Mouse (Mus musculus) lung, adult 2 months (tissue): Measurements from ENCODE around the gene Sfxn5. TPM values are rescaled to one million over a fixed set of nuclear protein-coding genes. Genes with fewer than 3 reads are reported as not detected.

ENCODE experiments used
- DNase-seq: peaks from one replicate; pipeline ENCODE4 v3.0.0; 2022
- H3K4me1 ChIP-seq: fragments of 200-500 bp; 2 replicates; pipeline ENCODE4 v1.6.1; 2011; ENCODE audit warnings: low read length; ENCODE audit not compliant: control insufficient read depth, insufficient read depth
- H3K4me3 ChIP-seq: fragments of 200-500 bp; replicated peaks from 2 replicates; pipeline ENCODE3; 2011; ENCODE audit warnings: low read depth, mild to moderate bottlenecking, control low read depth, low read length; ENCODE audit errors: extremely low read depth
- CTCF ChIP-seq: fragments of 200-500 bp; IDR thresholded peaks from 2 replicates; pipeline ENCODE4 v1.5.1; 2011; ENCODE audit warnings: mild to moderate bottlenecking, low read length, control low read depth; ENCODE audit not compliant: insufficient read depth
- POLR2A ChIP-seq: fragments of 200-500 bp; IDR thresholded peaks from 2 replicates; pipeline ENCODE4 v1.6.1; 2011; ENCODE audit warnings: low read depth, mild to moderate bottlenecking, control low read depth, low read length, borderline replicate concordance; ENCODE audit errors: extremely low read depth
- WGBS: fragments of 180-500 bp; shearing (Covaris S2); methylation state at CpG from one replicate; pipeline ENCODE4 v1.1.7; 2018; 5-methylcytosine and 5-hydroxymethylcytosine counted together
- polyA plus RNA-seq: library from polyadenylated mRNA; depleted of rRNA; stranded (reverse); fragments of >200 nt; gene quantifications from 2 replicates; pipeline ENCODE4 v1.2.3, GENCODE M21; 2012

Sfxn5 gene
- polyA plus RNA-seq, 1 experiment: 8.0 TPM

- Histone ChIP-seq H3K4me3 (no peak overlapping the region), H3K4me1 (no peaks in the 10 kb centered on the region)
- 79% methylated on average over 1 of the region's 1 CpGs for WGBS
- no peak for TF ChIP-seq POLR2A
- TF ChIP-seq CTCF: peak; percentile 69
- DNase-seq: peak; percentile 27
These were observed 6.2 kb upstream of the Sfxn5 start for GRCm38 (mm10) chr6:85339273-85339901.

GRCm38 (mm10) chr6:85336944-85337343 lies 3.7 kb upstream of the Sfxn5 start:
- no peak for DNase-seq
- Histone ChIP-seq H3K4me1 (peaks cover 2% of the 10 kb centered on the region; the same call in 1 of the 2 replicates), H3K4me3 (no peak overlapping the region)
- TF ChIP-seq POLR2A (no peak), CTCF (no peak)
- 92% methylated on average over 9 of the region's 9 CpGs for WGBS

- TF ChIP-seq POLR2A: no peak
- no peak for TF ChIP-seq CTCF
- H3K4me1 ChIP-seq: peaks cover 2% of the 10 kb centered on the region; the same call in 1 of the 2 replicates
- no peak overlapping the region for H3K4me3 ChIP-seq
- no peak for DNase-seq
- WGBS: 64% methylated on average over 3 of the region's 3 CpGs
These were observed 2.1 kb upstream of the Sfxn5 start for GRCm38 (mm10) chr6:85335352-85335751.

GRCm38 (mm10) chr6:85334851-85335250 lies 1.6 kb upstream of the Sfxn5 start:
- Histone ChIP-seq H3K4me1 (peaks cover 2% of the 10 kb centered on the region; the same call in 1 of the 2 replicates), H3K4me3 (no peak overlapping the region)
- TF ChIP-seq POLR2A (no peak), CTCF (no peak)
- 63% methylated on average over 5 of the region's 5 CpGs for WGBS
- no peak for DNase-seq

GRCm38 (mm10) chr6:85334251-85334650 lies 1.0 kb upstream of the Sfxn5 start:
- TF ChIP-seq POLR2A (no peak), CTCF (no peak)
- Histone ChIP-seq H3K4me3 (no peak overlapping the region), H3K4me1 (peaks cover 2% of the 10 kb centered on the region; the same call in 1 of the 2 replicates)
- no peak for DNase-seq

GRCm38 (mm10) chr6:85333732-85334131 lies 510 bp upstream of the Sfxn5 start:
- Histone ChIP-seq H3K4me1 (peaks cover 2% of the 10 kb centered on the region; the same call in 1 of the 2 replicates), H3K4me3 (peak overlapping the region; percentile 55)
- DNase-seq: no peak
- WGBS: under 1% methylated on average over 13 of the region's 13 CpGs
- no peak for TF ChIP-seq CTCF
- TF ChIP-seq POLR2A: no peak

- no peak for DNase-seq
- H3K4me1 ChIP-seq: peaks cover 2% of the 10 kb centered on the region; the same call in 1 of the 2 replicates
- under 1% methylated on average over 41 of the region's 41 CpGs for WGBS
- TF ChIP-seq CTCF (no peak), POLR2A (no peak)
- H3K4me3 ChIP-seq: peak overlapping the region; percentile 74
These were observed 747 bp downstream of the Sfxn5 start for GRCm38 (mm10) chr6:85332351-85332999.

- no peak overlapping the region for H3K4me3 ChIP-seq
- no peak for DNase-seq
These were observed 1.5 kb downstream of the Sfxn5 start for GRCm38 (mm10) chr6:85331736-85332135.

GRCm38 (mm10) chr6:85331221-85331735 lies 1.9 kb downstream of the Sfxn5 start:
- H3K4me1 ChIP-seq: peaks cover 2% of the 10 kb centered on the region; the same call in 1 of the 2 replicates
- peak; percentile 39 for DNase-seq
- TF ChIP-seq POLR2A (no peak), CTCF (no peak)
- H3K4me3 ChIP-seq: no peak overlapping the region
- 26% methylated on average over 6 of the region's 6 CpGs for WGBS

More at GRCm38 (mm10) chr6:85331736-85332135, 1.5 kb downstream of the Sfxn5 start:
- H3K4me1 ChIP-seq: peaks cover 2% of the 10 kb centered on the region; the same call in 1 of the 2 replicates
- WGBS: 31% methylated on average over 8 of the region's 8 CpGs
- TF ChIP-seq CTCF (no peak), POLR2A (no peak)

- WGBS: 88% methylated on average over 4 of the region's 4 CpGs
These were observed 3.5 kb downstream of the Sfxn5 start for GRCm38 (mm10) chr6:85329666-85330185.

More at GRCm38 (mm10) chr6:85329666-85330185, 3.5 kb downstream of the Sfxn5 start:
- H3K4me1 ChIP-seq: peaks cover 2% of the 10 kb centered on the region; the same call in 1 of the 2 replicates
- TF ChIP-seq CTCF (no peak), POLR2A (no peak)
- DNase-seq: no peak
- H3K4me3 ChIP-seq: no peak overlapping the region
